Mouse (Mus musculus): ENCODE measurements around the gene Reep3.

GRCm38 (mm10) chr10:67014746-67015145 is 82.0 kb downstream of the Reep3 start:
- no peak for TF ChIP-seq CTCF (IDR thresholded peaks at IDR 0.05; ENCODE audit: borderline replicate concordance, control insufficient read depth, extremely low read depth, insufficient read depth, low read length, poor library complexity)
- no peak for TF ChIP-seq POLR2A (IDR thresholded peaks at IDR 0.05; ENCODE audit: control insufficient read depth, extremely low read depth, insufficient read depth, low read length, poor library complexity)
